Mouse (Mus musculus) adrenal gland, postnatal 4 days (tissue): ENCODE data around the gene Ankk1. TPM values are rescaled to one million over a fixed set of nuclear protein-coding genes. Genes with fewer than 3 reads are reported as not detected.

Experiments
- DNase-seq, 2 experiments: peaks; one replicate each; pipeline ENCODE4 v3.0.0; 2021 to 2022; ENCODE audit warnings: low spot score in 2 of 2, mixed read lengths in 2 of 2
- long read RNA-seq, 2 experiments: library from polyadenylated mRNA; stranded (forward); transcript quantifications; one replicate each; pipeline ENCODE4 v2.0.0; 2021
- total RNA-seq, 2 experiments: library from RNA; stranded (reverse); gene quantifications; 2 replicates each; pipeline ENCODE4 v1.2.3; 2021

Gene Ankk1
- total RNA-seq, result not detected
- long read RNA-seq, experiment 1, result 0 reads
- long read RNA-seq, experiment 2, result 0 reads

GRCm38 (mm10) chr9:49426921-49427320, at the start of gene Ankk1:
TSS of gene Ankk1 (minus strand) at chr9:49427021.
- no peak for DNase-seq

GRCm38 (mm10) chr9:49472126-49472525, 45.3 kb upstream of the Ankk1 start:
- no peak for DNase-seq

- DNase-seq, result no peak
Observed at GRCm38 (mm10) chr9:49470946-49471345, 44.1 kb upstream of the Ankk1 start.

GRCm38 (mm10) chr9:49470006-49470405, 43.2 kb upstream of the Ankk1 start:
- DNase-seq, result no peak

- no peak for DNase-seq
Observed at GRCm38 (mm10) chr9:49456136-49456535, 29.3 kb upstream of the Ankk1 start.

- DNase-seq, result no peak
Observed at GRCm38 (mm10) chr9:49452396-49452795, 25.6 kb upstream of the Ankk1 start.

- DNase-seq, result no peak
Observed at GRCm38 (mm10) chr9:49450491-49450890, 23.7 kb upstream of the Ankk1 start.

GRCm38 (mm10) chr9:49442621-49443020, 15.8 kb upstream of the Ankk1 start:
- no peak for DNase-seq

- DNase-seq, result no peak
Observed at GRCm38 (mm10) chr9:49427478-49427877, 657 bp upstream of the Ankk1 start.

GRCm38 (mm10) chr9:49425585-49425984, 1.2 kb downstream of the Ankk1 start:
- no peak for DNase-seq

- DNase-seq, result no peak
Observed at GRCm38 (mm10) chr9:49423866-49424265, 3.0 kb downstream of the Ankk1 start.

GRCm38 (mm10) chr9:49410621-49411020, 16.2 kb downstream of the Ankk1 start:
- no peak for DNase-seq

- no peak for DNase-seq
Observed at GRCm38 (mm10) chr9:49407028-49407427, 19.8 kb downstream of the Ankk1 start.

- no peak for DNase-seq
Observed at GRCm38 (mm10) chr9:49403711-49404110, 23.1 kb downstream of the Ankk1 start.

- no peak for DNase-seq
Observed at GRCm38 (mm10) chr9:49396006-49396405, 30.8 kb downstream of the Ankk1 start.

GRCm38 (mm10) chr9:49392242-49392641, 34.6 kb downstream of the Ankk1 start:
- DNase-seq, result no peak

- no peak for DNase-seq
Observed at GRCm38 (mm10) chr9:49386119-49386518, 40.7 kb downstream of the Ankk1 start.

GRCm38 (mm10) chr9:49385301-49385700, 41.5 kb downstream of the Ankk1 start:
- no peak for DNase-seq

- no peak for DNase-seq
Observed at GRCm38 (mm10) chr9:49384855-49385254, 42.0 kb downstream of the Ankk1 start.

- no peak for DNase-seq
Observed at GRCm38 (mm10) chr9:49384041-49384440, 42.8 kb downstream of the Ankk1 start.

- no peak for DNase-seq
Observed at GRCm38 (mm10) chr9:49379962-49380361, 46.9 kb downstream of the Ankk1 start.

GRCm38 (mm10) chr9:49373946-49374345, 52.9 kb downstream of the Ankk1 start:
- no peak for DNase-seq

- DNase-seq, result no peak
Observed at GRCm38 (mm10) chr9:49365763-49366162, 61.1 kb downstream of the Ankk1 start.
